Mouse (Mus musculus) testis, adult 2 months (tissue): ENCODE measurements around the gene Spcs3. TPM values are rescaled to one million over a fixed set of nuclear protein-coding genes. Genes with fewer than 3 reads are reported as not detected.
"Not testable (repeated sequence)": the region's sequence is repeated elsewhere in the genome, so short reads cannot be mapped to it uniquely, and the experiment has no call there.

Source experiments
- H3K27ac ChIP-seq: fragments of 200-500 bp; 2 replicates; pipeline ENCODE4 v1.5.1; 2012; ENCODE audit warnings: low read depth, low read length; ENCODE audit not compliant: control insufficient read depth, insufficient read depth
- H3K27me3 ChIP-seq: fragments of 200-500 bp; 2 replicates; pipeline ENCODE4 v1.6.1; 2012; ENCODE audit warnings: mild to moderate bottlenecking, low read length, moderate library complexity; ENCODE audit not compliant: control insufficient read depth, insufficient read depth
- H3K36me3 ChIP-seq: fragments of 200-500 bp; 2 replicates; pipeline ENCODE4 v1.6.1; 2012; ENCODE audit warnings: mild to moderate bottlenecking, low read length; ENCODE audit not compliant: control insufficient read depth, insufficient read depth
- H3K4me1 ChIP-seq: fragments of 200-500 bp; 2 replicates; pipeline ENCODE4 v1.6.1; 2012; ENCODE audit warnings: low read length; ENCODE audit not compliant: control insufficient read depth, insufficient read depth
- H3K4me3 ChIP-seq: fragments of 200-500 bp; 2 replicates; pipeline ENCODE4 v1.5.1; 2012; ENCODE audit warnings: low read depth, mild to moderate bottlenecking, low read length, moderate library complexity, mixed read lengths; ENCODE audit not compliant: control insufficient read depth
- CTCF ChIP-seq: fragments of 200-500 bp; IDR thresholded peaks from 2 replicates; pipeline ENCODE4 v1.5.1; 2012; ENCODE audit warnings: low read depth, mild to moderate bottlenecking, inconsistent platforms, low read length, moderate library complexity; ENCODE audit not compliant: control insufficient read depth, insufficient read depth, insufficient replicate concordance
- POLR2A ChIP-seq: fragments of 200-500 bp; IDR thresholded peaks from 2 replicates; pipeline ENCODE4 v1.6.1; 2012; ENCODE audit warnings: low read depth, mild to moderate bottlenecking, inconsistent platforms, low read length, moderate library complexity; ENCODE audit not compliant: control insufficient read depth
- polyA plus RNA-seq: library from polyadenylated mRNA; depleted of rRNA; stranded (reverse); fragments of >200 nt; gene quantifications from 2 replicates; pipeline ENCODE4 v1.2.3, GENCODE M21; 2012

Gene Spcs3
- polyA plus RNA-seq, 1 experiment: 10.4 TPM

- Histone ChIP-seq H3K4me1 (no peaks in the 10 kb centered on the region), H3K36me3 (no peaks in the 10 kb centered on the region), H3K27ac (no peak overlapping the region), H3K27me3 (no peaks in the 10 kb centered on the region), H3K4me3 (no peak overlapping the region)
- TF ChIP-seq POLR2A (no peak), CTCF (no peak)
Observed at GRCm38 (mm10) chr8:54520516-54520915, 9.3 kb downstream of the Spcs3 start.

DNA sequence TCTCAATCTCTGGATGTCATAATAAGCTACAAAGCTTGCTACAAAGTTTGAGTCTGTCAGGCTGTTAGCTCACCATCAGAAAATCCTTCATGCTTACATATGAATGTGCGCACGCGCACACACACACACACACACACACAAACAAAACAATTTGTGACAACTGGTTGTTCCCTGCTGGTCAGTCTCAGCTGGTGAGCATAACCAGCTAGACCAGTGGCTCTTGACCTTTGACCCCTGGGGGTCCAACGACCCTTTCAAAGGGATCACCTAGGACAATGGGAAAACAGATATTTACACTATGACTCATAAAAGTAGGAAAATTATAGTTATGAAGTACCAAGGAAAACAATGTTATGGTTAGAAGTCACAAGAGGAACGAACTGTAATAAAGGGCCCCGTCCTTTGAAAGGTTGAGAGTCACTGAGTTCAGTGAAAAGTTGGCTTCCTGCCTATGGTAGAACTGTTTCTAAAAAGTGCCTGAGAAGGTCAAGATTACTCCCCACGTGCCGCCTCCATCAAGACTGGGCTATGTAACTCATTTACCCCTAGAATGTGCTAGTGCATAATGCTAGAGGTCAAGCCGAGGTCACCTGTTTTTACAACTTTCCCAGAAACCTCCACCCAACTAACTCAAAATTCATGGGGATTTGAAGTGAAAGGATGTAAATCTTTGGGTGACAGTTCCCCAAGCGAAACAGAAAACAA is 10.9 kb downstream of the Spcs3 start:
- Histone ChIP-seq H3K4me1 (no peaks in the 10 kb centered on the region), H3K36me3 (no peaks in the 10 kb centered on the region), H3K27me3 (no peaks in the 10 kb centered on the region), H3K4me3 (no peak overlapping the region), H3K27ac (no peak overlapping the region)
- TF ChIP-seq CTCF: no peak
- TF ChIP-seq POLR2A: no peak

DNA sequence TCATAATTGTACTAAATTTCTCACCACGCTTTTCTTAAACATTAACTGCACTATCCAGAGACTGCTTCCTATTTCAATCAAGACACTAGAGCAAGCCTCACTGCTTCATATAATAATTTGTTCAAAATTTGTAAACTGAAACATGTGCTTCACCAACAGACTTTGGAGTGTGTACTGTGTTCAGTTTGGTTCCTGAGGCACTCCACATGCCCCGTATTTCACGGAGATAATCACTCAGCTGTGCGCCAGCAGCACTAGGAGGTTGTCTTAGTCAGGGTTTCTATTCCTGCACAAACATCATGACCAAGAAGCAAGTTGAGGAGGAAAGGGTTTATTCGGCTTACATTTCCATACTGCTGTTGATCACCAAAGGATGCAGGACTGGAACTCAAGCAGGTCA is 17.6 kb downstream of the Spcs3 start:
- H3K36me3 ChIP-seq, H3K4me1 ChIP-seq, H3K27ac ChIP-seq, H3K27me3 ChIP-seq, H3K4me3 ChIP-seq: not testable (repeated sequence)

- TF ChIP-seq POLR2A (no peak), CTCF (no peak)
- no peaks in the 10 kb centered on the region for H3K27me3 ChIP-seq
- H3K4me3 ChIP-seq: no peak overlapping the region
- no peaks in the 10 kb centered on the region; the same call in 1 of the 2 replicates for H3K4me1 ChIP-seq
- no peaks in the 10 kb centered on the region for H3K36me3 ChIP-seq
- H3K27ac ChIP-seq: no peak overlapping the region
Observed at GRCm38 (mm10) chr8:54511791-54512190, 18.0 kb downstream of the Spcs3 start.

- no peak overlapping the region for H3K27ac ChIP-seq
- H3K36me3 ChIP-seq: no peaks in the 10 kb centered on the region
- TF ChIP-seq POLR2A (no peak), CTCF (no peak)
- no peaks in the 10 kb centered on the region; the same call in 1 of the 2 replicates for H3K4me1 ChIP-seq
- H3K27me3 ChIP-seq: no peaks in the 10 kb centered on the region
- no peak overlapping the region for H3K4me3 ChIP-seq
Observed at GRCm38 (mm10) chr8:54509221-54509721, 20.5 kb downstream of the Spcs3 start.

DNA sequence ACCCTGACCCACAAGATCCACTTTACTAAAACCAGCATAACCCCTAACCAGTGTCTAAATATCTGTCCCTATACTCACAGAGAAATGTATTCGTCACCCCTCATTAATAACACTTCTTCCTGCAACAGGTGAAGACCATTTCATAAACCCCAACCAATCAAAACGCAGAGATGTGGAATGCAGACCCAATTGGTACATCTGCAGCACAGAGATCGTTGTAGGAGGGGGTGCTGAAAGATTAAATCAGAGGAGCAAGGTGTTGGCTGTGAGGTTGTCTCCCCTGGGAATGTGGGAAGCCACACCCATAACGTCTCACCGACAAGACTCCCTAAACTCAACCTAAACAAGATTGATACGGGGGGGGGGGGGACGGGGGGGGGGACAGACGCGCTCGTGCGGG is 21.0 kb downstream of the Spcs3 start:
- Histone ChIP-seq H3K27me3 (no peaks in the 10 kb centered on the region), H3K36me3 (no peaks in the 10 kb centered on the region), H3K4me3 (no peak overlapping the region), H3K27ac (no peak overlapping the region), H3K4me1 (no peaks in the 10 kb centered on the region; the same call in 1 of the 2 replicates)
- TF ChIP-seq CTCF (no peak), POLR2A (no peak)

- H3K27me3 ChIP-seq: no peaks in the 10 kb centered on the region
- no peak overlapping the region for H3K4me3 ChIP-seq
- H3K4me1 ChIP-seq: no peaks in the 10 kb centered on the region; the same call in 1 of the 2 replicates
- H3K27ac ChIP-seq: no peak overlapping the region
- TF ChIP-seq POLR2A: no peak
- no peak for TF ChIP-seq CTCF
- H3K36me3 ChIP-seq: no peaks in the 10 kb centered on the region
Observed at GRCm38 (mm10) chr8:54508096-54508456, 21.7 kb downstream of the Spcs3 start.

- H3K36me3 ChIP-seq: no peaks in the 10 kb centered on the region
- H3K4me1 ChIP-seq: no peaks in the 10 kb centered on the region; the same call in 1 of the 2 replicates
- no peaks in the 10 kb centered on the region for H3K27me3 ChIP-seq
- H3K27ac ChIP-seq: no peak overlapping the region
- no peak overlapping the region for H3K4me3 ChIP-seq
- no peak for TF ChIP-seq POLR2A
- TF ChIP-seq CTCF: no peak
Observed at GRCm38 (mm10) chr8:54507428-54508095, 22.2 kb downstream of the Spcs3 start.
